Mouse (Mus musculus): ENCODE results near the gene Arhgap33. TPM values are rescaled to one million over a fixed set of nuclear protein-coding genes. Genes with fewer than 3 reads are reported as not detected.
"Not testable (repeated sequence)": the region's sequence is repeated elsewhere in the genome, so short reads cannot be mapped to it uniquely, and the experiment has no call there.

Arhgap33 gene
- total RNA-seq, 4 experiments from 2014 or later: 0.09 to 0.72 (median 0.27) TPM

DNA sequence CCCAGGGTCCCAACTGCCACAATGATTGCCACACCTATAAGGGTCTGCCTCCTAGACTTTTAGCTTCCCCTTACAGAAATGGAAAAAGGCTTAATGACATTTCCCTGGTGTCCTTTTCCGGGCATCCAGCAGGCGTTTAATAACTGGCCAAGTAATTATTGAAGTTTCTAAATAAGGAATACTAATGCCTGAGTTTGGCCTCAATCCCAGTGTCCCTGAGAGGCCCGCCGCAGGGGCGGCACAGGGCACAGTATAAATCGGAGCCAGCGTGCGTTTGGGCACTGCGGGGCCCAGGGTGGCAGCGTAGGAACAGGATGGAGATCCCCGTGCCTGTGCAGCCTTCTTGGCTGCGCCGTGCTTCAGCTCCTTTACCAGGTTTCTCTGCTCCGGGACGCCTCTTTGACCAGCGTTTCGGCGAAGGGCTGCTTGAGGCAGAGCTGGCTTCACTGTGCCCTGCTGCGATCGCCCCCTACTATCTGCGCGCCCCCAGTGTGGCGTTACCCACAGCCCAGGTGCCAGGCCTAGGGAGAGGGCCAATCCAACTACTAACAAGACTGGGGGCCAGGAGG is 18.2 kb upstream of the Arhgap33 start:
- peak; percentile 50 to 72 for DNase-seq (ENCODE audit: low spot score in 2 of 2)

DNA sequence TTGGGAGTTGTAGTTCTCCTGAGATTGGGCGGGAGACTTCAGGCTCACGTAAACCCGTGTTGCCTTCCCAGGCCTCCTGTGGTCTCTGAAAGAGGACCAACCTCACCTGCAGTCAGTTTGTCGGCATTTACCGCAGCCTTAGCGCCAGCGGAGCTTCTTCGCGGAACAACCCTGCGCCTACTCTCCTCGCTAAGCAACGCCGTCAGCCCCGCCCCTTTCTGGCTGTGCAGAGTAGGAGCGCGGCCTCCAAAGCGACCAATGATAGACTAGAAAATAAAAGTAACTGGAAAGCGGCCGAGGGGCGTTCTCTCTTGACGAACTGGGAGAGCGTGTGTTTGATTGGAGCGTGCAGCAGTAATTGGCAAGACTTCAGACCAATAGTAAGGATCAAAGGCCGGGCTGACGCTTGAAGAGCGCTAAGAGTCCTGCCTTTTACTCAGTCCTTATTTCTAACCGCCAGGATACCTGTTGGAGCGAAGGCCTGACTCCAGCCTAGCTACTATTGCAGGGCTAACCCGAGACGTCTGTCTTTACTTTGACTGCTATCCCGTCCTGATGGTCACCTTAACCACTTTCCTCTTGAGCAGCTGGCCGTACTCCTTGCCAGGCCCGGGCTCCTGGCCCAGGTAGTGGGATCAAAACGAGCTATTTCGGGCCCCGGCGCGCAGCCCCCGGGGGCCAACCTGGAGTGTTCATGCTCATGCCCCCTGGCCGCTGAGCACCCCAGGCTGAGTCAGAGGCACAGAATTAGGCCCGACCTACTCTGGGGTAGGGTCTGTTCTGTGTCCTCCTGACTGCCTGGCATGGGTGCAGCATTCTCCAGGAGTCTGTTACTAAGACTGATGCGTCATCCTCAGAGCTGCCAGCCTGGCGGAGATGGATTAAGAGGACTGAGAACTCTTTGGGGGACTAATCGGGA is 17.5 kb upstream of the Arhgap33 start, which contains the start of the genes Hspb6 and Proser3:
TSS of gene Hspb6 (plus strand) at position 77 of the 919 bp plus-strand sequence.
TSS of gene Proser3 (minus strand) at position 198 of the 919 bp plus-strand sequence.
- DNase-seq (ENCODE audit: low spot score in 2 of 2): peak; percentile 95 to 96

DNA sequence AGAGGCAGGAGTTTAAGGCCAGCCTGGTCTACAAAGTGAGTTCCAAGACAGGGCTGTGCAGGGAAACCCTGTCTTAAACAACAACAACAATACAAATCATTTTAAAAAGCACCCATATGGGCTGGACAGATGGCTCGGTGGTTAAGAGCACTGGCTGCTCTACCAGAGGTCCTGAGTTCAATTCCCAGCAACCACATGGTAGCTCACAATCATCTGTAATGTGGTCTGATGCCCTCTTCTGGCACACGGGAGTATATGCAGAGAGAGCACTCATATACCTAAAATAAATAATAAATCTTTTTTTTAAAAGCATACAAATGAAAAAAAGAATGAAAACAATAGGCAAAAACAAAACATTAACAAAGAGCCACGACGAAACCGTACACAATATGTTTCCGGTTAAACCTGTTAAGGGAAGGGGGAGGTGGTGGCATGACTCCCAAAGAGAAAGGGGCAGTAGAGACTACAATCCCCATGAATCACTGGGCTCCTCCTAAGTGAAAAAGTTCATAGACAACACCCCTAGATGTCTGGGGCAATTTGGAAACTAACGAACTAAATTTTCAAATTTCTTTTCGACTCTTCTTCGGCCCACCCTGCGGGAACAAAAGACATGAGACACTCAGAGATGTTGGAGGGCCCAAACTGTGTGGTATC is 16.7 kb upstream of the Arhgap33 start:
- no peak for DNase-seq (ENCODE audit: low spot score in 2 of 2)

DNA sequence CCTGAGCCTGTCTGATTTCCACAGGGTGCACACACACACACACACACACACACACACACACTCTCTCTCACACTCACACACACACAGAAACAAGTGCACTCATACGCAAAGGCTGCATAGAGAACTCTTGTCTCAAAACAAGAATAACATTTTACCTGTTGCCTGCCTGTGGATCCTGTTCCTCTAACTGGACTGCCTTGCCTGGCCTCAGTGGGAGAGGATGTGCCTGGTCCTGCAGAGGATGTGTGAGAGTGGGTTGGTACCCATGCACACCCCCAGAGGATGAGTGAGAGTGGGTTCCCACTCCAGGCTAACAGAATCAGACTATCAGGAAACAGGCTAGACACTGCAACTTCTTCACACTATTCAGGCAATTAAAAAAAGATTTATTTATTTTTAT is 15.7 kb upstream of the Arhgap33 start:
- DNase-seq (ENCODE audit: low spot score in 2 of 2): no peak

DNA sequence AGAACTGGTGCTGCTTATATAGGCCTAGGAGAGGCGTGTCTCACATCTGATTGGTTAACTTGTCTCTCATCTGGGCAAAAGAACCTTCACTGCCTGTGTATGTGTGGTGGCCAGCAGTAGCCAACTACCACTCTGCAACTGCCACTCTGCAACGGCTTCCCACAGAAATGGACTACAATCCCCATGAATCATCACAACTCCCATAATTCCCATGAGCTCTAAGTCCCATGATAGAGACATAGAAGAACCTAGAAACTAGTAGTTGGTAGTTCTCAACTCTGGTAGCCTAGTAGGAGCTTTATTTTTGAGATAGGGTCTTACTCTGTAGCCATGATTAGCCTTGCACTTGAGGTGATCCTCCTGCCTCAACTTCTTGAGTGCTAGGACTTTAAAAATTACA is 15.0 kb upstream of the Arhgap33 start:
- no peak for DNase-seq (ENCODE audit: low spot score in 2 of 2)

DNA sequence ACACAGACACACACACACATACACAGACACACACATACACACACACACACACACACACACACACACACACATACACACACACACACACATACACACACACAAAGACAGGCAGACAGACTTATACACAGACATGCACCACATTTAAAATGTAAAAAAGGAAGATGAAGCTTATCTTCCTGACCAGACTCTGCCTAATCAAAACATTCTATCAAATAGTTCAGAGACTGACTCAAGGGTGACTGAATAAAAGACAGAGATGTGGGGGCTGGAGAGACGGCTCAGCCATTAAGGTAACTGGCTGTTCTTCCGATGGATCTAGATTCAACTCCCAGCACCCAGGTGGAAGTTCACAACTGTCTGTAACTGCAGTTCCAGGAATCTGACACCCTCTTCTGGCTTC is 9.5 kb upstream of the Arhgap33 start:
- no peak for DNase-seq (ENCODE audit: low spot score in 2 of 2)

DNA sequence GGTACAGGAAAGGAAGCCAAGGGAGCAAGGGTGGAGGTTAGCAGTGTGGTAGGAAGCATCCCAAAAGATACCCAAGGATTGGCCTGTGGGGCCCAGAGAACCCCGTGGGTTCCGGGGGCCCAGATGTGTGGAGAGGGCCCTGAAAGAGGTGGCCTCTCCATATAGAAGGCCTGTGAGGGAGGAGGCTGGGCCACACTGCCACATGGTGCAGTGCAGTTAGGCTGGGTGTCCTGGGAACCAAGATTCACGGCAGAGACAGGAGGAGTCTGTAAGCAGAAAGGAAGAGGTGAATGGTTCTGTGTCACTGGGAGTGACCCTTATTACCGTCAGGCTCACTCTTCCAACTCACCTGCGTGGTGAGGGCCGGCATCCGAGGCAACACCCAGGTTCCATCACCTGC is 5.7 kb upstream of the Arhgap33 start:
- DNase-seq (ENCODE audit: low spot score in 2 of 2): no peak

DNA sequence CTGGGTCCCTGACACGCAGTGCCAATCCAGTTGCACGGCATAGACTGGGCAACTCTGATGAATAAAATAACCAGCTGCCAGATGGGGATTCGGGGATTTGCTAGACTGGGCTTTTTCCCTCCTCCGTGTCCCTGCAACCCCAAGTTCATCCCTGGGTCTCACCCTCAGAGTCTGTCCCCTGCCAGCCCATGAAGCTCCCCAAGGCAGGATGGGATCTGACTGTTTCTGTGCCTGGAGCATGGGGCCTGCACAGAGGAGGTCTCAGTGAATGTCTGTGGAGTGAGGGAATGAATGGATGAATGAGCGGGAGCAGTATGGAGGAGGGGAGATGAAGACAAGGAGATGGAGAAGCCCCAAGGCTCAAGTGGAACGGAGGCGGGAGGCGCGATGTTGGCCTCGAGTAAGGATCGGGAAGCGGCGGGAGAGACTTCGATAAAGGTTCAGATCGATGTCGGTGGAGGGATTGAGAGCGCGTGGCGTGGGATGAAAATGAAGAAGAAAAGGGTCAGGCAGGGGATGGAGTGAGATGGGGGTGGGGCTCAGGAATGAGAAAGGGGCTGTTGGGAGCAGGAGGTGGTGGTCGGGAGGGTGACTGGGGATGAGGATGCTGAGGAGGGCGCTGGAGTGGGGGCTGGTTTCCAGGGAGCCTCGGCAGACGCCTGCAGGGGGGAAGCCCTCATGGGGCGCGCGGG is 773 bp downstream of the Arhgap33 start:
- DNase-seq (ENCODE audit: low spot score in 2 of 2): no peak

DNA sequence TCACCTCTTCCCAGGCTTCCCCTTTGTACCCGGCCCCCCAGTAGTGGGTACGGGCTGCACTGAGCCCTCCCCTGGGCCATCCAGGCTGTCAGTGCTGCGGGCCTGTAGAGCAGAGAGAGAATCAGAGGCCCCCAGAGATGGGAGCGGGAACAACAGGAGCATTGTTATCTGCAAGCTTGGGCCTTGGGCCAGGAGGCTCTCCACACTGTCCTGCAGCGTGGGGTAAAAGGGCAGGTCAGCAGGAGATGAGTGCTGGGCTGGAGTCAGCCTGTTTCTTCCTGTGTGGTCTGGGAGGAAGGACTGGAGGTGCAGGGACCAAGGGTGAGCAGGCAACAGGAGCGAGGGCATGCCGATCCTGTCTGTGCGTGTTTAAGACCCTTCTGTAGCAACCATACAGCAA is 1.9 kb downstream of the Arhgap33 start:
- DNase-seq (ENCODE audit: low spot score in 2 of 2): no peak

DNA sequence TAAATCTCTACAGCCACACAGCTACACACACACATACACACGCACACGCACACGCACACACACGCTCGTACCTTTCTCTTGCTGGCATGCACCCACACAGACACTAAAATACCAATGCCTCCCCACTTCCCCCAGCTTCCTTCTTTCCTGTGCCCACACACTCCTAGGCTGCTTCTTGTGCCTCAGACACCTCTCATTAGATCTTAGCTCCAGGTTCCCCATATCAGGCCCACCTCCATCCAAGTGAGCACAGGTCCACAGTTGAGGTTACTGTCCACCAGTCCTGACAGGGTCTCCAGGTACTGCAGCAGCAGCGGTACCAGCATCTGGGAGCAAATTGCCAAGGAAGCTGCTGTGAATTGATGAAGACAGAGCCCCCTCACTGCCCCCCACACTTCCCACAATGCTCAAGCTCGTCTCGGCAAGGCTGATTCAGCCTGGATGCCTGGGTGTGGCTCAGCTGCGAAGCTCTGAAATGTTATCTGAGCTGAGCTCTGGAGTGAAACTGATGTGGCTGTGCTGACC is 3.5 kb downstream of the Arhgap33 start:
- DNase-seq (ENCODE audit: low spot score in 2 of 2): no peak

DNA sequence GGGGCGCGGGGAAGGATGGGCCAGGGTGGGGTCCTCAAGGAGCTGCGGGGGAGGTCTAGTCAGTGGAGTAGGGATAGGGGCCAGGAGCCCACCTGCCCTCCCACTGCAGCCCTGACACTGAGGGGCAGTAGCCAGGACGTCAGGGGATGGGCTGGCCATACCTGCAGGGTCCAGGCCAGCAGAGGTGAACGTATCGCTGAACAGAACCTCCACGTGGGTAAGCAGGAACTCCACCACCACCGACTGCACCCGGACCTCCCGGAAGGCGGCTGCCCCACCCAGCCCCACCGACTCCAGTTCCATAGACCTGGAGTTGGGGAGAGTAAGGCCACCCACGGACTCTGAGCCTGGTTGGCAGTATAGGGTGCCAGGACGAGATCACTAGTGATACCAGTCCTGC is 7.9 kb downstream of the Arhgap33 start:
- DNase-seq (ENCODE audit: low spot score in 2 of 2): no peak

DNA sequence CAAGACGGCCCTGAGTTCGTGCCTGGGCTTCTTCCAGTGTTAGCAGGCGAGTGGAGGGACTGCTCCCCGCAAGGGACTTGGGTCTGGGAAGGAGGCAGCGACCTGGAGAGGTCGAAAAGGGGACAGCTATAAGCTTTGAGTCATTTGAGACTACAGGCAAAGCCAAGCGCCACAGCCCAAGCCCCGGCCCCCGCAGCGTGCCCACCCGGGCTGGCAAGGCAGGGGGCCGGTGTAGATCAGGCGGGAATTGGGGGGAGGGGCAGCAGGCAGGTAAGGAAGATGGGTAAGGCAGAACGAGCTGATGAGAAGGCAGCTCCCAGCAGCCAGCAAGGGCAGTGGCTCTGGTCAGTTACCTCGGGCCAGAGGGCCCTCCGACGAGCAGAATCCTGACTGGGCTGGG is 8.5 kb downstream of the Arhgap33 start:
- DNase-seq (ENCODE audit: low spot score in 2 of 2): no peak

DNA sequence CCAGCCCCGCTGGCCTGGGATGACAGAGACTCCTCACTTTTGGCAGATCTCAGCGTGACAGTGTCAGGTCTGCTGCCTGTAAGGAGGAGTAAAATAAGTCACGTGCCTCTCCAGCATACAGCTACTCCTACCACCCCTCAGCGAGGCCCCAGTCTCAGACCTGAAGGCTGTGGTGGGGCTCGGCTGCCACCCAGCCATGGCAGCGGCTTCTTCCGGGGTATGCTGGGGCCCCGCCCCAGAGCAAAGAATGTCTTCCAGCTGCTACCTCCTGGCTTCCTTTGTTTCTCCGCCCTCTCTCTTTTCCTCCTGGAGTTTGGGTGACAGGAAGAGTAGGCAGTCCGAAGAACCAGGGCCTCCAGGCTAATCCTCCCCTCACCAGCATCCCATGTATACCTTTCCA is 8.9 kb downstream of the Arhgap33 start:
- DNase-seq (ENCODE audit: low spot score in 2 of 2): no peak

DNA sequence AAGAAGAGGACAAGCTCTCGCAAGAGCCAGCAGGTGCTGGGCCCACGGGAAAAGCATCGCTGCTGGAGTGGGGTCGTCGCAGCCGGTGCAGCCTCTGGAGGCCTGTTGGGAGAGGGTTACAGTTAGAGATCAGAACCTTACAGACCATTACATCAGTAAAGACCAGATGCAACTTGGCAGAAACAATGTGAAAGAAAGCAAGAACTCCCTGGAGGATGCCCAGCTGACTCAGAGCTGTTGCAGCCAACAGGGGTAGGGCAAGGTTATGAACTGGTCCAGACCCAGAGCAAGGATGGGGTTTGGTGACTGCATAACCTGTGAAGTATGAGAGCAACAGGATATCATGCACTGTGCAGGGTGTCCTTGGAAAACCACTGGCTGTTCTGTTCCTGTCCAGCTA is 10.4 kb downstream of the Arhgap33 start:
- no peak for DNase-seq (ENCODE audit: low spot score in 2 of 2)

DNA sequence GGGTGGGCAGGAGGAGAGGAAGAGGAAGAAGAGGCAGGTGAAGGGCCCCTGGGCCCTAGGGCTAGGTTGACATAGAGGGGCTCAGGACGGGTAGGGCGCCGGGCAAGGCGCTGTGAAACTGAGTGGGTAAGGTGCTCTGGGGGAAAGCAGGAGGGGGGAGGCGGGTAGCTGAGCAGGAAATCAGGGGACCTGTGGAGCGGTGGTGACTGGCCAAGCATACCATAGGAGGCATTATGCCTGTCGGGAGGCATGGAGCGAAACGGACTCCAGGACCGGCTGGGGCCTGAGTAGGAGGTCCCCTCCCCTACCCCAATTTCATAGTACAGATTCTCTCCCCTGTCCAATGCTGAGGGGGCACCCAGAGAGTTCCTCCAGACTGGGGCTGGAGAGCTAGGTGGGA is 12.0 kb downstream of the Arhgap33 start:
- no peak for DNase-seq (ENCODE audit: low spot score in 2 of 2)

DNA sequence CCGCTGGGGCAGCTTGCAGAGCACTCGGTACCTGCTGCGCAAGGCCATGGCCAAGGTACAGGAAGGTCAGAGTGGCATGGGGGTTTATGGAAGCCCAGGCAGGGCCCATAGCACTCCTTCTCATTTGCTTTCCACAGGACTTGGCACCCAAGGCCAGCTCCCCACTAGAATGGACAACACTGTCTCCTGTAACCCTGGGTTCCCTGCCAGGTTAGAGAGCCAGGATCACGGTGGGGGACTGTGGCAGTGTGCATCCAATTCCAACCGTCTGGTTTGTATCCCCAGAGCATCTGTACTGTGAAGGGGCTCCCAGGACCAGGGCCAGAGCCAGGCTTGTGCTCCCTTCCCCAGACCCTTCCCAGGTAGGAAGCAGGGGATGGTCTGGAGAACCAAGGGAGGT is 14.0 kb downstream of the Arhgap33 start:
- DNase-seq (ENCODE audit: low spot score in 2 of 2): no peak

DNA sequence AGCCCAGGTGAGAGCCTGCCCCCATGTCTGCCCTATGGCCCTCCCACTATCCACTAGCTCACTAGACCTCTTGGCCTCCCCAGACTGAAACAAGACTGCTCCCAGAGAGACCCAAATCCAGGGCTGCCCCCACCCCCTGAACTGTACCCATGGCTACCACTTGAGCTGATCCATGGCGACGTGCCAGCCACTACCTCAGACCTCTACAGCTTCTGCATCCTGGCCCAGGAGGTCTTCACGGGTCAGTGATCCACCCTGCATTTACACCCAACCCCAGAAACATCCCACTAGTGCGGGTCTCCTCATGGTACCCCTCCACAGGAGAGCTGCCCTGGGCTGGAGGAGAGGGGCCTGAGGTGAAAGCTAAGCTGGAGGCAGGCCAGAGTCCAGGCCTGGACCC is 14.5 kb downstream of the Arhgap33 start:
- no peak for DNase-seq (ENCODE audit: low spot score in 2 of 2)

DNA sequence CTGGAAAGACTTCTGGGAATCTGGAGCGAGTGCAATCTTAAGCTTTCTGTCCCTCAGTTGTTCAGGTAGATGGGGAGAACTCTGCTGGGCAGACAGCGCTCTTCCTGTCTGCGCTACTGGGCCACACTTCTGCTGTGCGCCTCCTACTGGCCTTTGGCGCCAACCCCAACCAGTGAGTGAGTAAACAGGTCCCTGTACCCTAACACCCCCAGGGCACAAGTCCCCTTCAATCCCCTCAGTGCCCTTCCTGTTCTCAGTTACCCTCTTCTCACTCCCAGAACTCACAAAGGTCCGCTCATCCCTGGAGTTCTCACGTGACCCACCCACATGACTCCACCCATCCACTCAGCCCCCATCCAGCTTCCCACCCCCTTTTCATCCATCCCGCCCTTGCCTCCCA is 16.5 kb downstream of the Arhgap33 start:
- no peak for DNase-seq (ENCODE audit: low spot score in 2 of 2)

DNA sequence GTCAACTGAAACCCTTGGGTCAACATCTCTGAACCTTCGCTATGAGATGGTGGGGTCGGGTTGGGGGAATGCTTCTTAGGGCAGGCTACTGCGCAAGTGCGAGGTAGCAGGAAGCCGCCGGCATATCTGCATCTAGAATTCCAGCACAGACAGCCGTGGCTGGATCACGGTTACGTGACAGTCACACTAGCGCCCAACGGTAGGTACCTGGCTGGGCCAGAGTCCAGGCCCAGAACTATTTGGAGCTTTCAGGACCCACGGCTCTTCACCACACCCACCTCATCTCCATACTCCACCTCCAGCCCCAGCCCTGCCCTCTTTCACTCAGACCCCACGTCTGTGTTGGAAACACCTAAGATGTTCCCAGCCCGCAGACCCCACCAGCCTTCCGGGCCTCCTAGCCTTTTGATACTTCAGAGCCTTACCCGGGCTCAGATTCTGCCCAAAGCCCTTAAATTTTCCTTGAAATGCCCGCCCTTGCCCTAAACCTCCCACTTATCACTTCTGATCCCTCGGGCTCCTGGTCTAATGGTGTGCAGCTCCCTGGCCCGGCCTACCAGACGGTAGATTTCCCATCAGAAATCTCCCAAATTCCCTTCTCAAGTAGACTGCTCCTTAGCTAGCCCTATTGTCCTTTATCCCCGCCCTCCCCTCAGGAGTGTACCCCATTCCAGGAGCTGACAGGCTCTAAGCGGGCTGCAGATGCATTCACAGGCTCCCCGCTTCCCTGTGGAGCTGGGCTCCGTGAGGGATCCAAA is 19.7 kb downstream of the Arhgap33 start:
- DNase-seq (ENCODE audit: low spot score in 2 of 2): no peak

DNA sequence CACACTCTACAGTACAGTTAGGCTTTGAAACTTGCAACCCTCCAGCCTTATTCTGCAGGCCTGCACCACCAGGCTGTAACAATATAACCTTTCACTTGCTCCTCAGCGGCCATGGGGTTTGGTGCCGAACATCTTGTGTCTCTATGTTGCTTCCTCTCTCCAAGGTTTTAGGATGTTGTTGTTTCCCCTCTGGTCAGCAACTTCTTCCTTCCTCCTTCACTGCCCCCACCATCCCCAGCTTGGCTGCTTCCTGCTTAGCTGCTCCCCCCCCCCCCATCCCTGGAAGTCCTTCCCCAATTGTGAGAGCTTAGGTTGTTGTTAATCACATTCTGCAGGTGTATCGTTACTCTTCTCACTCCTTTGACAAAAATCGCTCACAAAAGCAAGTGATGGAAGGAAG is 26.8 kb downstream of the Arhgap33 start:
- no peak for DNase-seq (ENCODE audit: low spot score in 2 of 2)

DNA sequence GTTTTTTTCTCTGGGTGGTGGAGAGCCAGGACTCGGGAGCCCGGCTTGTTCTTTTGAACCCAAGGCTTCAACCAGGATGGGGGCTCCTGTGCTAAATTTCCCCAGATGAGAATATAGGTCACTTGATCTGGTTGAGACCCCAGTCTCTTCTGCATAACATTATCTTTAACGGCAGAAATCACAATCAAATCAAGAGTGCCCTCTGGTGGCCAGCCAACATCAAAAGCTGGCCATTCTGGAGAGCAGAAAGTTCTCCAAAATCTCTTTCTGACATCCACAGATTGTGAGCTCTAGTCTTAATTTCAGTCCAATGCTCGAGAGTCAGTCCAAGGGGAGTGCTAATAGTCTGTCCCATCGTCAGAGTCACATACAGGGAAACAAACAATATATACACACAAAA is 33.7 kb downstream of the Arhgap33 start:
- not testable (repeated sequence) for DNase-seq (ENCODE audit: low spot score in 2 of 2)
